Mouse (Mus musculus): ENCODE measurements around the gene Prkcz. TPM values are rescaled to one million over a fixed set of nuclear protein-coding genes. Genes with fewer than 3 reads are reported as not detected.
A peak's percentile ranks its signal among the peaks of the same experiment; 100 is the strongest.
"Not testable (repeated sequence)": the region's sequence is repeated elsewhere in the genome, so short reads cannot be mapped to it uniquely, and the experiment has no call there.

The Prkcz gene
- polyA plus RNA-seq, 1 experiment from 2014 or later: 12.4 TPM

DNA sequence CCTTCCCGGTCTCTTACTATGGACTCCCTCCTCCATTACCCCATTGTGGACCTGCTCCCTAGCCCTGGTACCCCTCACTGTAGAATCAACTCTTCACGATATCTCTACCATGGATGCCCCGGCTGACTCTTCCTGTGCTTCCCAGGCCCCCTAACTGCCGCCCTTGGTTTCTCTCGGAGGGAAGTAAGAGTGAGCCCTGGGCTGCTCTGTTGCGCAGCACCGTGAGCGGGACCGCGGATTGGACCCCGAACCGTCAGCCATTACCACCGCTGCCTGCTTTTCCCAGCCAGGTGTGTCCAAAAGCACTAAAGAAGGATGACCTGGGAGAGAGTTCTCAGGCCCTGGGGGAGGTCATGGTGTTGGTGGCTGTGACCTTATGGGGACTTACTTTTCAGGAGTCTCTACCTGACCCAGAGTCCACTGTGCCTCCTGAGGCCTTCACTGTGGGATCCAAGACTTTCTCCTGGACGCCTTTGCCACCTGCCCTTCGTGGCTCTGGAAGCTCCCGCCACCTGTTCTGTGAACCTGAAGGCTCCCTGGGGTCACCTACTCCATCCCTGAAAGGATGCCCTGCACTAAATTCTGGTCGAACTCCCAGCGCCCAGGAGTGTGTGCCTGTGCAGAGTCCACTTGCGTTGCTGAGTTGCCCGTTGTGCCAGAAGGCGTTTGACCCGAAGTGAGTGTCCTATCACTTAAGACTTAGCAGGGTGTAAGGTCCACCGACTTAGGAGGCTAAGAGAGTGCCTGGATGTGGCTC, 110.6 kb downstream of the Prkcz start:
- Histone ChIP-seq H3K27me3 (no peaks in the 10 kb centered on the region), H3K9me3 (no peaks in the 10 kb centered on the region), H3K36me3 (0 out of 2 replicates have a peak, but pooled peaks cover 10% of the 10 kb centered on the region), H3K4me1 (peaks cover 49% of the 10 kb centered on the region), H3K27ac (peak overlapping the region; percentile 99), H3K4me3 (peak overlapping the region; percentile 59), H3K4me2 (peak overlapping the region; percentile 92), H3K9ac (peak overlapping the region; percentile 88)
- 11% methylated on average over 23 of the region's 23 CpGs for WGBS
- ATAC-seq (ENCODE audit: insufficient number of reproducible peaks, insufficient read depth, low FRiP score, low TSS enrichment, low read depth): 0 out of 2 replicates have a peak, but pooled peaks have one; percentile 2

DNA sequence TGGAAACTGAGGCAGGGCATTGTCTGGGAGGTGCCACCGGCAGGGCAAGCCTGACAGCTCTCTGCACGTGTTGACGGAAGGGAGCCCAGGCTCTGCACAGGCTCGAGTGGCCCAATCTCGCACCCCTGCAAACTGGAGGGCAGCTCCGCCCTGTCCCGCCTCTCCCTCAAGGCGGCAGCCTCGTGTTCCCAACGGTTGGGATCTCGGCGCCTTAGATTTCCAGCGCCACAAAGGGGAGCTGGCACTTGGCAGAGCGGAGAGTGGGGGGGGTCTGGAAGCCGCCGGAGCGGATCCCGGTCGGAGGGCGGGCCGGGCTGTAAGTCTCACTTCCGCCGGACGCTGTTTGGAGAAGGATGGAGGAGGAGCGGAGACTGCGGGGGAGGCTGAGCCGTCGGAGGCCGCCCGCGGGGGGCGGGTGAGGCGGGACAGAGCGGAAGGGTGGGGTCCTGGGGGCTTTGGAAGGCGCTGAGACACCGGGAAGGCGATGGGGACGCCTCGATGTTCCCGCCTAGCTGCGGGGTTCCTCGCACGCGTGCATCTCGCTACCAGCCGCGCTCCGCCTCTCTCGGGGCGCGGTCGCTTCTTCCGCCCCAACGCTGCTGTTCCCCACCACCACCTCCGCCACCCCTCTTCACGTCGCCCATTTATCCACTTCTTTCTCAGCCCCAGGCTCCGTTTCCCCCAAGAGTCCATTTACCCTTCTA, 111.4 kb downstream of the Prkcz start, which contains the start of gene Faap20:
Faap20 (plus strand) TSS at position 155 of the 704 bp plus-strand sequence.
- Histone ChIP-seq H3K27ac (peak within 1 kb of the TSS; percentile 99), H3K27me3 (no peaks in the 10 kb centered on the region), H3K4me2 (peak within 1 kb of the TSS; percentile 92), H3K36me3 (0 out of 2 replicates have a peak, but pooled peaks cover 10% of the 10 kb centered on the region), H3K4me1 (peaks cover 51% of the 10 kb centered on the region), H3K4me3 (peak within 1 kb of the TSS; percentile 59), H3K9me3 (no peaks in the 10 kb centered on the region), H3K9ac (peak within 1 kb of the TSS; percentile 88)
- under 1% methylated on average over 54 of the region's 58 CpGs for WGBS
- ATAC-seq (ENCODE audit: insufficient number of reproducible peaks, insufficient read depth, low FRiP score, low TSS enrichment, low read depth): peak; percentile 87

DNA sequence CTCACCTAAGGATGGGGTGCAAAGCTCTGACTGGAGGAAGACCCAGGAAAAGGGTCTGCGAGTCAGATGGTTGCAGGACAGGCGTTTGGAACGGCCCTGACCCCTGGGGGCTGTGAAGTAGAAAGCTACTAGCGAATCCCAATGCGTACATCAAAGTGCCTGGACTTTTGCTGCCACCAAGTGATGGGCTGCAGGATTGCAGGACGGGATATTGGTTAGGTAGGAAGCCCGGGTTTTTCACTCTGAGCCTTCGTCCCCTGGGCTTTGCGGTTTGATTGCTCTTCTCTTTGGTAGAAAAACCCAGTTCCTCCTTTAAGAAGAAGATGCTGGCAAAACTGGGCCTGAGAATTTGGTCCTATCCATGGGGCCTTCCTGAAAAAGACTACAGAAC, 111.9 kb downstream of the Prkcz start:
- H3K9me3 ChIP-seq: no peaks in the 10 kb centered on the region
- H3K9ac ChIP-seq: peak overlapping the region; percentile 88
- H3K4me2 ChIP-seq: peak overlapping the region; percentile 92
- peak overlapping the region; percentile 59 for H3K4me3 ChIP-seq
- 0 out of 2 replicates have a peak, but pooled peaks cover 8% of the 10 kb centered on the region for H3K36me3 ChIP-seq
- H3K4me1 ChIP-seq: peaks cover 51% of the 10 kb centered on the region
- peak; percentile 38; the same call in 1 of the 2 replicates for ATAC-seq (ENCODE audit: insufficient number of reproducible peaks, insufficient read depth, low FRiP score, low TSS enrichment, low read depth)
- H3K27ac ChIP-seq: peak overlapping the region; percentile 99
- H3K27me3 ChIP-seq: no peaks in the 10 kb centered on the region
- WGBS: under 1% methylated on average over 9 of the region's 9 CpGs

DNA sequence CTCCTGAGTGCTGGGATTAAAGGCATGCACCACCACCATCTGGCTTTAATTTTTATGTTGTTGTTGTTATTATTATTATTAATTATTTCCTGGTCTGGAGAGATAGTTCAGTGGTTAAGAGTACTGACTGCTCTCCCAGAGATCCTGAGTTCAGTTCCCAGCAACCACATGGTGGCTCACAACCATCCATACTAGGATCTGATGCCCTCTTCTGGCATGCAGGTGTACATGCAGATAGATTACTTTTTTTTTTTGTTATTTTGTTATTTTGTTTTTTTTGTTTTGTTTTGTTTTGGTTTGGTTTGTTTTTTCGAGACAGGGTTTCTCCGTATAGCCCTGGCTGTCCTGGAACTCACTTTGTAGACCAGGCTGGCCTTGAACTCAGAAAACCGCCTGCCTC, 113.1 kb downstream of the Prkcz start:
- not testable (repeated sequence) for H3K36me3 ChIP-seq; H3K9ac ChIP-seq; H3K4me3 ChIP-seq; H3K27ac ChIP-seq; H3K27me3 ChIP-seq; H3K9me3 ChIP-seq; H3K4me2 ChIP-seq; ATAC-seq (ENCODE audit: insufficient number of reproducible peaks, insufficient read depth, low FRiP score, low TSS enrichment, low read depth)
- H3K4me1 ChIP-seq: peaks cover 49% of the 10 kb centered on the region
- WGBS: 92% methylated on average over 3 of the region's 3 CpGs

DNA sequence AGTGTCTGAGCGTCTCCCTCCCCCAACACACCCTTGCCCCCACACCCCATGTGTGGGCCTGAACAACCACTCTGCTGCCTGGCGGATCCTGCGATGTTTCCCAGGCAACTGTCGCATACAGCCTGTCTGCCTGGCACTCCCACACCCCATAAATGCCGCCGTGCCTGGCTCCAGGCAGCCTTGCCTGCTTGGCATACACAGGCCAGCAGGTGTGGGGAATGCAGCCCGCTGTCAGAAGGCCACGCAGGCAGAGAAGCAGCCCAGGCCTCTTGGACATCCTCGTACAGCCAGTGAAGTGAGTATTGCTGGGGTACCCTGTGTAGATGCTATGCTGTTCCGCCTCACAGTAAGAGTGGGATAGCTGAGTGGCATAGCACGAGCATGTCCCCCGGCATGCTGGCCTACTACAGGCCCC, 114.5 kb downstream of the Prkcz start:
- 84% methylated on average over 12 of the region's 12 CpGs for WGBS
- Histone ChIP-seq H3K4me1 (peaks cover 35% of the 10 kb centered on the region), H3K9ac (no peak overlapping the region), H3K9me3 (no peaks in the 10 kb centered on the region), H3K27me3 (no peaks in the 10 kb centered on the region; the same call in 1 of the 2 replicates), H3K36me3 (no peaks in the 10 kb centered on the region), H3K4me3 (no peak overlapping the region), H3K27ac (0 out of 2 replicates have a peak overlapping the region, but pooled peaks have one; percentile 11), H3K4me2 (no peak overlapping the region)
- ATAC-seq (ENCODE audit: insufficient number of reproducible peaks, insufficient read depth, low FRiP score, low TSS enrichment, low read depth): no peak

DNA sequence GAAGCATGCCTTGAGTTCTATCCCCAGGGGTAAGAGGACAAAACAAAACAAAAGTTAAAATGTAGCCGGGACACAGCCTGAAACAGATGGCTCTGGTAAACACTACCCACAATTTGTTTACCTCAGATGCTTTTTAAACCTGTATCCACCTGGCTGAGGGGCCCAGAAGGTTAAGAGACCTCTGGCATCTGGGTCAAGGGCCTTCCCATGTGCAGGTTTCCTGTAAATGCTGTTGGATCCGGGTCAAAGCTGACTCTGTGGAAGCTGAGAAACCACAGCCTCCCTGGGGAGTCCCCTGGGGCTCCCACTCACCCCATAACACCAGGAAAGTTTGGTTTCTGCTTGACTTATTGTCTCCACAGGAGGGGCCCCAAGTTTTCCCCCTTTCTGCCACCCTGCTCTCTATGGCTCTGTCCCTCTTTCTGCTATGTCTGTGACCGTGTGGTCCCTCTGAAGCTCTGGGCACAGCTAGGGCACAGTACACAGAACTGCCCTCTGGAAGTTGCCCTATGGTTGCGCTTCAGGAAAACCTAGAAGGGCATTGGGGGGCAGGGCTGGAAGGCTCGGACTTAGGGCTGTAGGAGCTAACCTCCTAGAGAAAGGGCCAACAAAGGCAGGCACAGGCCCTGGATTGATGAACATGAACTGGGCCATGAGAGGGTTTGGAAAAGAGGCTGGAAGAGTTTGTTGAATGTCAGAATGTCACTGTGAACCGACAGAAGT, 115.2 kb downstream of the Prkcz start:
- 57% methylated on average over 6 of the region's 6 CpGs for WGBS
- H3K4me1 ChIP-seq: peaks cover 28% of the 10 kb centered on the region
- 0 out of 2 replicates have a peak overlapping the region, but pooled peaks have one; percentile 11 for H3K27ac ChIP-seq
- peak overlapping the region; percentile 12; the same call in 1 of the 2 replicates for H3K9ac ChIP-seq
- H3K4me2 ChIP-seq: no peak overlapping the region
- H3K36me3 ChIP-seq: no peaks in the 10 kb centered on the region
- H3K9me3 ChIP-seq: no peaks in the 10 kb centered on the region
- ATAC-seq (ENCODE audit: insufficient number of reproducible peaks, insufficient read depth, low FRiP score, low TSS enrichment, low read depth): no peak
- no peaks in the 10 kb centered on the region; the same call in 1 of the 2 replicates for H3K27me3 ChIP-seq
- no peak overlapping the region for H3K4me3 ChIP-seq

DNA sequence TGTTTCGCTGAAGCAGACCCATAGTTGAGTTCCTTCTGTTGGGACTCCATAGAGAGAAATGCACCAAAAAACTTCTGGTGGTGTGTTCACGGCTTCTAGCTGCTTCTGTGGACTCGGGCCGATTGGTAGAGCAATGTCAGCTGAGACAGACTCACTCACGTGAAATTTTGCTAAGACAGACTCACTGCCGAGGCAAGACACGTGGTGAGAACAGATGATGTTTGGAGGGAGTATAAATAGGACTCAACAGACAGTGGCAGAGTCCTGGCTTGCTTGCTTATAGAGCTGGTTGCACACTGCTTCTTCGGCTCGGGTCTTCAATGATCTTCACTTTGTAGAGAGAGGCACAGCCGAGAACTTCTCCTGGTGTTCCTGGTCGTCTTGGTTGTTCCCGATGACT, 117.9 kb downstream of the Prkcz start:
- Histone ChIP-seq H3K27me3 (no peaks in the 10 kb centered on the region; the same call in 1 of the 2 replicates), H3K4me3 (no peak overlapping the region), H3K36me3 (no peaks in the 10 kb centered on the region), H3K4me2 (no peak overlapping the region), H3K4me1 (peaks cover 17% of the 10 kb centered on the region), H3K27ac (no peak overlapping the region), H3K9ac (no peak overlapping the region), H3K9me3 (no peaks in the 10 kb centered on the region)
- 89% methylated on average over 12 of the region's 12 CpGs for WGBS
- no peak for ATAC-seq (ENCODE audit: insufficient number of reproducible peaks, insufficient read depth, low FRiP score, low TSS enrichment, low read depth)

DNA sequence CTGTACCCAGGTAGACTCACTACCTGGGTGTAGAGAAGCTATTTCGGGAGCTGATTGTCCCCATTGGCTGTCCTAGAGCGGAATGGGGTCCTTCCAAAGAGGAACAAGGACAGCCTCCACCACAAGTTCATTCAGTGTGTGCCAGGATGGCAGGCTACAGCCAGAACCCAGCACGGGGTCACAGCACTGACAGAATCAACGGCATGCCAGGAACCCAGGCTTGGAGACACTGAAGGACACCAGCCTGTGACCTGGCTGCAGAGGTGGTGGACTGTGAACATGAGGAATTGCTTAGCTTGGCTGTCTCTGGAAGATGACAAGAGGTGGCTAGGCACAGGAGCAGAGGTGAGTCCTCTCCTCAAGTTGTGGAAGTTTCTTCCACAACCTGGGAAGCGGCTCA, 118.9 kb downstream of the Prkcz start:
- H3K9me3 ChIP-seq: no peaks in the 10 kb centered on the region
- H3K4me3 ChIP-seq: no peak overlapping the region
- no peaks in the 10 kb centered on the region; the same call in 1 of the 2 replicates for H3K27me3 ChIP-seq
- H3K27ac ChIP-seq: no peak overlapping the region
- no peak overlapping the region for H3K9ac ChIP-seq
- H3K4me2 ChIP-seq: no peak overlapping the region
- no peaks in the 10 kb centered on the region for H3K36me3 ChIP-seq
- 91% methylated on average over 5 of the region's 5 CpGs for WGBS
- ATAC-seq (ENCODE audit: insufficient number of reproducible peaks, insufficient read depth, low FRiP score, low TSS enrichment, low read depth): no peak
- peaks cover 26% of the 10 kb centered on the region for H3K4me1 ChIP-seq

DNA sequence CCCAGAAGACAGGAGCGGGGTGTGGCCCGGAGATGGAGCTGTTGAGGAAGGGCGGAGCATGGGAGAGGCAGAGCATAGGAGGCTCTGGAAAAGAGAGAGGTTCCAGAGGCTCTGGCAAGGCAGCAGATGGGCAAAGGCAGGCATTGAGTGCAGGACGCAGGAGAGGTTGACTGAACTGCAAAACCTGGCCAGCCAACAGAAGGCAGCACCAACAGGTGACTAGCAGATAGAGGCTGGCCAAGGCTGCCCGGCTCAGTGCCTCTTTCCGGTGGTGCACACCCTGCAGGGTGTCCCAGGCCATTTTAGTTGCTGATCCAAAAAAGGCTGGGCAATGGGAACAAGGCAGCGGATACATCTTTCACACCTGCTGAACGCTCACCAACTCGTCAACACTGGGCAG, 119.4 kb downstream of the Prkcz start:
- Histone ChIP-seq H3K27ac (no peak overlapping the region), H3K4me1 (peaks cover 31% of the 10 kb centered on the region), H3K27me3 (no peaks in the 10 kb centered on the region; the same call in 1 of the 2 replicates), H3K4me2 (no peak overlapping the region), H3K36me3 (no peaks in the 10 kb centered on the region), H3K9me3 (no peaks in the 10 kb centered on the region), H3K9ac (no peak overlapping the region), H3K4me3 (no peak overlapping the region)
- WGBS: 73% methylated on average over 9 of the region's 9 CpGs
- ATAC-seq (ENCODE audit: insufficient number of reproducible peaks, insufficient read depth, low FRiP score, low TSS enrichment, low read depth): no peak

DNA sequence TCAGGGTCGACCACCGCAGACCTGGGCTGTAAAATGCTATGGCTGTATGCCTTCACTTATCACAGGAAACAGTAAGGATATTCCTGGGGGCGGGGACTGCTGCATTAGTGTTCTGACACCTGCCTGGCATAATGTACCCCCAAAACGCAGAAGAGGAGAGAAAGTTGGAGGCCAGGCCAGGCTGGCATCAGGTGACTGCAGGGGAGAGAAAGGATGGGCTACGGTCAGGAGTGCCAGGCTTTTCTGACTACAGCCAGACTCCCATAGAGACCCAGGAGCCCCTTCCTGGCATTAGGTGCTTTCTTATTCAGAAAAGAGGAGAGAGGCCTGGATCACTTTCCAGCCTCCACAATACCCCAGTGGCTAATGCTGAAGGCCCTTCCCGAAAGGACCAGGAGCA, 121.7 kb downstream of the Prkcz start:
- Histone ChIP-seq H3K9ac (no peak overlapping the region), H3K36me3 (no peaks in the 10 kb centered on the region), H3K4me1 (peaks cover 39% of the 10 kb centered on the region), H3K4me2 (no peak overlapping the region), H3K27ac (no peak overlapping the region), H3K27me3 (no peaks in the 10 kb centered on the region; the same call in 1 of the 2 replicates), H3K4me3 (no peak overlapping the region), H3K9me3 (no peaks in the 10 kb centered on the region)
- WGBS: 62% methylated on average over 6 of the region's 6 CpGs
- ATAC-seq (ENCODE audit: insufficient number of reproducible peaks, insufficient read depth, low FRiP score, low TSS enrichment, low read depth): no peak

DNA sequence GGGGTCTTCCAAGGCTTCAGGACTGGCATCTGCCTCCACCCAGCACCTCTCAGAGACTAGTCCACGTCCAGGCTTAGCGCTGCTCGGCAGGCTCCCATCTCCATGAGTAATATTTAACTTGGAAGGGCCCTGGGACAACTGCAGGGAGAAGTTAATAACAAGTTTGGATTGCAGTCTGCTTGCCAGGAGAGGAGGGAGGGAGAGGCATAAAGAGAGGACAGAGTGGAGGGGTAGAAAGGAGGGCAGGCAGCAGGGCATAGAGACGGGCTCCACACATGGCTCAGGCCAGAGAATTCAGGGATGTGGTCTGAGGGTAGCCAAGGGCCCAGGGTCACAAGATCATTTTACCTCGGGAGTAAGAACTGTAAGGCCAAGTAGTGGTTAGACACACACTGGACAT, 122.9 kb downstream of the Prkcz start:
- no peak overlapping the region for H3K4me3 ChIP-seq
- 64% methylated on average over 5 of the region's 5 CpGs for WGBS
- peaks cover 52% of the 10 kb centered on the region for H3K4me1 ChIP-seq
- H3K27ac ChIP-seq: peak overlapping the region; percentile 56; the same call in 1 of the 2 replicates
- no peaks in the 10 kb centered on the region for H3K36me3 ChIP-seq
- no peak for ATAC-seq (ENCODE audit: insufficient number of reproducible peaks, insufficient read depth, low FRiP score, low TSS enrichment, low read depth)
- no peak overlapping the region for H3K4me2 ChIP-seq
- no peaks in the 10 kb centered on the region; the same call in 1 of the 2 replicates for H3K27me3 ChIP-seq
- no peak overlapping the region for H3K9ac ChIP-seq
- no peaks in the 10 kb centered on the region for H3K9me3 ChIP-seq
